Mouse (Mus musculus) cerebellum, adult 8-10 months (tissue): ENCODE measurements around the gene Fgfrl1.
A peak's percentile ranks its signal among the peaks of the same experiment; 100 is the strongest.

Experiments used
- DNase-seq: peaks from one replicate; pipeline ENCODE4 v3.0.0; 2022

Gene Fgfrl1

DNA sequence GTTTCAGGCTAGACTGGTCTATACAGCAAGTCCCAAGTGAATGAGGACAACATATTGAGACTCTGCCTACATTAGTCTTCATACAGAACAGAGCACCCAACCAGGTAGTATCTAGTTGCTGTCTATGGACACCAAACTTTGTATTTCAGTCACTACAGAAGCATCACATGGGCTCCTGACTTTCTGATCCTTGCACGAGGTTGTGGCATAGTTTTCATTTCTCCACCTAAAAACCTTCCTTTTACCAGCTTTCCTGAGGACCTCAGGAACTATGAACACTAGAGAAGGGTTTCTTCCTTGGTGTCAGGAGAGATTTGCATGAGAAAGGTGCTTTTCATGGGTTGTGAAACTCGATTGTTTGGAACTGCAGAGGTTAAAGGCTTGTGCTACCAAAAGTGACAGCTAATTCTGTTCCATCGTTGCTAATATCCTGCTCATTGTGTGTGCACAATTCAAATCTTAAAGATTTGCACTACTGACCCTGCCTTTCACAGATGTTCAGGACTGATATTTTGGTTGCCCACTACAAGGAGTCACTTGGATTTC, 23.7 kb upstream of the Fgfrl1 start:
- no peak for DNase-seq

GRCm38 (mm10) chr5:108668977-108669936, 22.9 kb upstream of the Fgfrl1 start, which contains the start of gene Dgkq:
TSS of gene Dgkq (minus strand) at chr5:108669672.
- peak; percentile 87 for DNase-seq

DNA sequence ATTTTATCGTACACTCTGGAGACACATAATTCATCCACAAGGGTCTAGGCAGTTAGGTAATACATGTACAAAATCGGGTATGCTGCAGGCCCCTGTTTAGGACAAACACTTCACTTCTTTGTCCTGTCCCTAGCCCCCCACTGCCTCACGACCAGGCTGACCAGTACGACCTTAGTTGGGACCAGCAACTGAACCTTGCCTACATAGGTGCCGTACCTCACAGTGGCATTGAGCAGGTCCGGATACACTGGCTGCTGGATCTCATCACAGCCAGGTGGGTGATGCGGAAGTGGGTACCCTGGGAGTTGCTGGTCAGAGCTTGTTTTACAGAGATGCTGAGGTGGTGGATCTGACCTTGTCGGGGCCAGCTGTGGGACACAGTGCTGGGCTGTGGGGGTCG, 22.2 kb upstream of the Fgfrl1 start:
- DNase-seq = no peak

GRCm38 (mm10) chr5:108670785-108671184, 21.4 kb upstream of the Fgfrl1 start:
- DNase-seq = no peak

GRCm38 (mm10) chr5:108671757-108672156, 20.4 kb upstream of the Fgfrl1 start:
- no peak for DNase-seq

GRCm38 (mm10) chr5:108674624-108675023, 17.6 kb upstream of the Fgfrl1 start:
- no peak for DNase-seq

DNA sequence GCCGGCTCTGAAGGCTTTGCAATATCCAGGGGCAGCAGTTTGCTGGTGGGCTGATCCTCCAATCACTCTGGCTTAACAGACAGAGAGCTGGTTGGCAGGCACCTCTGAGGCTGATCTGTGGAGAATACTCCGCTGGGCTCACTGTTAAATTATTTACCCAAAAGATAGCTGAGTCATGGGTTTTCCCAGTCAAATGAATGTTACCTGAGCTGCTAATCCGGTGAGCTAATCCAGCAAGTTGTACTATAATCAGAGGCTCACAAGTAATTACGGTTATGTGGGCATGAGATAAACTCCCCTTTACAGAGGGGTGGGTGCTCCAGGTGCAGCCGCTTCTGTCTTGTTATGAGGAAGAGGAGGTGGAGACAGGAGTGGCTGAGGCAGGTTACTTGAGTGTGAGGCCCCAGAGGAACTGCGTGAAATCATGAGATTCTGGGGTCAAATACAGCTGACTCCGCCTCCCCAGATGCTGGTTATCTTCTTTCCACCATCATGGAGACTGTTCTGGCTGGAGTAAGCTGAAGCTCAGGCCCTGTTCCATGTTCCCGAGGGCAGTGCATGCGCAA, 16.8 kb upstream of the Fgfrl1 start, which contains the start of gene Slc26a1:
Slc26a1 (minus strand) TSS at position 319 of the 566 bp plus-strand sequence.
- no peak for DNase-seq

- no peak for DNase-seq
Observed at GRCm38 (mm10) chr5:108676772-108677498, 15.2 kb upstream of the Fgfrl1 start.

- DNase-seq = peak; percentile 63
Observed at GRCm38 (mm10) chr5:108677605-108678295, 14.4 kb upstream of the Fgfrl1 start.

GRCm38 (mm10) chr5:108678296-108678854, 13.8 kb upstream of the Fgfrl1 start:
- no peak for DNase-seq

DNA sequence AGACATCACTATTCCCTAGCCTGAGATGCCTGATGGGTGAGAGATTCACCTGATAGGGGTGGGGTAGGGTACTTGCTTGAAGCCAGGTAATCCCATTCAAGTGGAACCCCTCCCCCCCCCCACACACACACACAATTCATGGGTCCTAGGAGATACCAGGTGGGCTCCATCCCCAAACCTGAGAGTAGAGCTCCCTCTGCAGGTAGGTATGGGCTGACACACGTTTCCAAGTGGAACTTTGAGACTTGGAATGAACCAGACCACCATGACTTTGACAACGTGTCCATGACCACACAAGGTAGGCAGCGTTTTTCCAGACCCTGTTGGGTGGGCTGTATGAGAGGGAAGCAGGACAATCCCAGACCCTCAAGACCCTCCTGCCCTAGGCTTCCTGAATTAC, 12.3 kb upstream of the Fgfrl1 start:
- DNase-seq = no peak

GRCm38 (mm10) chr5:108680871-108681270, 11.3 kb upstream of the Fgfrl1 start:
- DNase-seq = no peak

DNA sequence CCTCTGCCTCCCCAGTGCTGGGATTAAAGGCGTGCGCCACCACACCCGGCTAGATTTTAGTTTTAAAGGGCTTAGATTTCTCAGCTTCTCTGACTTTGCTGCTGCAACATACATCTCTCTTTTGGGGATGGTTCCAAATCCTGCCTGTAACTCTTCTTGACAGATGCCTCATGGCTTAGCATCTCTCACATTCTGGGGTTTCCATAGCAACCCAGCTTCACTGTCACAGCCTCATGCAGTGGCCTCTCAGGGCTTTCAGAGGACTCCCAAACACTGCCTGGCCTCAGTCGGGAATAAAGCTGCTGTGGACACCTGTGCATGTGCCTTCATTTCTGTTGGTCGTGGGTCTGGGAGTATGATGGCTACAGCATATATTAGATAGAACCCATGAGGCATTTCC, 3.1 kb upstream of the Fgfrl1 start:
- DNase-seq = no peak

GRCm38 (mm10) chr5:108691152-108691551, 1.0 kb upstream of the Fgfrl1 start:
- DNase-seq = no peak

DNA sequence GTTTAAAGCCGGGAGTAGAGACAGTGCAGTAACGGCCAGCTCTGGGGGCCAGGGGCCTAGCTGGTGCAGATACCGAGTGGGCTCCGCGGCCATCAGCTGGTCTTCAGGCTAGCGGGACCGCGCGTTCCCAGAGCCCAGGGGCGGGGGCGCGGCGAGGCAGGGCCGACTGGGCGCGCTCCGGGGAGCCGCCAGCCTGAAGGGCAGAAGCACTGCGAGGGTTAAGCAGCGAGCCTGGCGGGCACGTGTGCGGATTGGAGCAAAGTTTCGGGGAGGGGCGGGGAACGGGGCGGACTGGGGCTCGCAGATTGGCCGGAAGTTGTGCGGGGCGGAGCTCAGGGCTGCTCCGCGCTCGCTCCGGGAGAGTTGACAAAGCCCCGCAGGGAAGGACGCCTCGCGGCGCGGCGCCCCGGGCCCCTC, 1.7 kb downstream of the Fgfrl1 start:
- DNase-seq = no peak

DNA sequence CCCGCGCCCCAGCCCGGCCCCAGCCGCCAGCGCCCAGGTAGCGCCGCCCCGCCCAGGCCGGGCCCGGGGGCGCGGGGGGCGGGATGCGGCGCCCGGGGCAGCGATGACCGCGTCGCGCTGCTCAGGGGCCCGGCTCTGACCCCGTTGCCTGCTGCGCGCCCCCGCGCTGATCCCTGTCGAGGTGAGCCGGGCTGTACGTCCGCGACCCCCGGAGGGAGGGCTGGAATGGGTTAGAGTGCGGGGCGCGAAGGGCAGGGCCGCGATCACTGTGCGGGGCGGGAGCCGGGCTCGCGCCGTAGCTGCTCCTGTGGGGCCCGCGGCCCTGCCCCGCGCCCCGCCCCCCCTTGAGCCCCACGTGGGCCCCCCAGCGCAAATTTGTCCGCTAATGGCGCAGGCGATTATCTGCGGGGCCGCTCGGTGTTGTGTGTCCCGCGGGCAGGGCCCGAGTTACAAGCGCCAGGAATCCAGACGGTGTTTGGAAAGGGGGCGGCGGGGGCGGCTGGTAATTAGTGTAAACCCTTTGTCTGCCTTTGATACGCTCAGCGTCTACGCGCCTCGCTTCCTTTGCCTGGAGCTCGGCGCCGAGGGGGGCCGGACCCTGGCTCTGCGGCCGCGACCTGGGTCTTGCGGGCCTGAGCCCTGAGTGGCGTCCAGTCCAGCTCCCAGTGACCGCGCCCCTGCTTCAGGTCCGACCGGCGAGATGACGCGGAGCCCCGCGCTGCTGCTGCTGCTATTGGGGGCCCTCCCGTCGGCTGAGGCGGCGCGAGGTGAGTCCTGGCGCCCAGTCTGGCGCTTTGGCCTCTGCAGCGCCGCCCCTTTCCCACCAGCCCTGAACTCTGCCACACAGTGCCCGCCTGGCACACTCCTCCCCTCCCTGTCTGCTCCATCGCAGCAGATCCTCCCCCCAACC, 2.4 kb downstream of the Fgfrl1 start:
- no peak for DNase-seq

- DNase-seq = no peak
Observed at GRCm38 (mm10) chr5:108695861-108696260, 3.7 kb downstream of the Fgfrl1 start.

- no peak for DNase-seq
Observed at GRCm38 (mm10) chr5:108696542-108696941, 4.4 kb downstream of the Fgfrl1 start.

DNA sequence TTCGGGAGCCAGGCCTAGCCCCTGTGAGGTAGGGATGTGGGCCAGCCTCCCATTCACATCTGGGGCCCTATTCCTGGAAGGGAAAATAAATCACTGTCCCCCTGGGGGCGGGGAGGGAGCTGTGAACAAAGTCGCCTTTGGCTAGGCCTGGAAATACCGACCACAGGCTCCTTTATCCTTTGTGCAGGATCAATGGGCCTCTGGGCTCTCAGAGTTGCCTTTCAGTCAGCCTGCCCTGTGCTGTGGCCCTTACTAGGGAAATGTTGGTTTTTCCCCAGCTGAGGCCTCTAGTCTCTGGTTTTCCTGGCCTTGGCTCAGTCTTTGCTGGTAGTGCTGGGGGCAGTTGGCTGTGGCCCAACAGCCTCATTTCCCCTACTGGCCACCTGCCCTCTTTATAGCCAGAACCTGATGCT, 5.2 kb downstream of the Fgfrl1 start:
- no peak for DNase-seq

DNA sequence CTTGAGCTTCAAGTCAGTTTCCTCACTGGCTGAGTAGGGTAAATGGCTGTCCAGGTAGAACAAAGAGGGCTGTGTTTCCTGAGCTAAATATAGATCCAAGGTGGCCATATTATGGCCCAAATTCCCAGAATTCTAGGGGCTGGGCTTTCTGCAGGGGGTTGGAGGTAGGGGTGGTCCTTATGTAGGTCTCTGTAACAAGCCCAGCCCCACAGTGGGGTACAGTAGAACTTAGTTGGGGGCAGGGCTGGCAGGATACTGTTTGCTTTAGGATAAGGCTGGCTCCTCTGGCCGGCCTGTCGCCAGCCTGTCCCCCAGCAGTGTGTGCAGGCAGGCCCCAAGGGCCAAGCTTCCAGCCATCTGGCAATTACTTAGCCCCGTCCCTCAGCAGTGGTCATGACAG, 8.2 kb downstream of the Fgfrl1 start:
- DNase-seq = no peak
